Mouse (Mus musculus) embryonic facial prominence, embryonic 15.5 days (tissue): ENCODE results near the gene Ago3. TPM values are rescaled to one million over a fixed set of nuclear protein-coding genes. Genes with fewer than 3 reads are reported as not detected.
A peak's percentile ranks its signal among the peaks of the same experiment; 100 is the strongest.

Experiments used
- ATAC-seq: fragments of 200-750 bp; cut with Nextera tagmentation; 2 replicates; pipeline ENCODE4 v1.8.0; 2017; ENCODE audit warnings: low read depth, moderate TSS enrichment; ENCODE audit not compliant: insufficient number of reproducible peaks, low FRiP score, low TSS enrichment
- H3K27ac ChIP-seq: fragments of 300-500 bp; sonication (generic); replicated peaks from 2 replicates; pipeline ENCODE4 v1.5.1; 2015; ENCODE audit warnings: mild to moderate bottlenecking, inconsistent platforms
- H3K27me3 ChIP-seq: fragments of 300-500 bp; sonication (generic); 2 replicates; pipeline ENCODE4 v1.6.1; 2015; ENCODE audit warnings: inconsistent platforms
- H3K36me3 ChIP-seq: fragments of 300-500 bp; sonication (generic); 2 replicates; pipeline ENCODE4 v1.6.1; 2015; ENCODE audit warnings: mild to moderate bottlenecking, inconsistent platforms
- H3K4me1 ChIP-seq: fragments of 300-500 bp; sonication (generic); 2 replicates; pipeline ENCODE4 v1.6.1; 2015; ENCODE audit warnings: inconsistent platforms
- H3K4me2 ChIP-seq: fragments of 300-500 bp; sonication (generic); replicated peaks from 2 replicates; pipeline ENCODE4 v1.6.1; 2015; ENCODE audit warnings: mild to moderate bottlenecking, inconsistent platforms
- H3K4me3 ChIP-seq: fragments of 300-500 bp; sonication (generic); replicated peaks from 2 replicates; pipeline ENCODE4 v1.5.1; 2015; ENCODE audit warnings: mild to moderate bottlenecking, inconsistent platforms
- H3K9ac ChIP-seq: fragments of 300-500 bp; sonication (generic); 2 replicates; pipeline ENCODE4 v1.6.1; 2015; ENCODE audit warnings: inconsistent platforms
- H3K9me3 ChIP-seq: fragments of 300-500 bp; sonication (generic); replicated peaks from 2 replicates; pipeline ENCODE4 v1.6.1; 2016; ENCODE audit warnings: inconsistent platforms
- WGBS: fragments of 180-500 bp; shearing (Covaris S2); methylation state at CpG from one replicate; pipeline ENCODE4 v1.1.7; 2015; 5-methylcytosine and 5-hydroxymethylcytosine counted together
- polyA plus RNA-seq: library from polyadenylated mRNA; unstranded; fragments of >200 nt; fragmentation: Nextera tagmentation; extraction: Ambion mirVana; gene quantifications from 2 replicates; pipeline ENCODE4 v1.2.1, GENCODE M21; 2015

Ago3 gene
- polyA plus RNA-seq, 1 experiment from 2014 or later: 17.2 TPM

DNA sequence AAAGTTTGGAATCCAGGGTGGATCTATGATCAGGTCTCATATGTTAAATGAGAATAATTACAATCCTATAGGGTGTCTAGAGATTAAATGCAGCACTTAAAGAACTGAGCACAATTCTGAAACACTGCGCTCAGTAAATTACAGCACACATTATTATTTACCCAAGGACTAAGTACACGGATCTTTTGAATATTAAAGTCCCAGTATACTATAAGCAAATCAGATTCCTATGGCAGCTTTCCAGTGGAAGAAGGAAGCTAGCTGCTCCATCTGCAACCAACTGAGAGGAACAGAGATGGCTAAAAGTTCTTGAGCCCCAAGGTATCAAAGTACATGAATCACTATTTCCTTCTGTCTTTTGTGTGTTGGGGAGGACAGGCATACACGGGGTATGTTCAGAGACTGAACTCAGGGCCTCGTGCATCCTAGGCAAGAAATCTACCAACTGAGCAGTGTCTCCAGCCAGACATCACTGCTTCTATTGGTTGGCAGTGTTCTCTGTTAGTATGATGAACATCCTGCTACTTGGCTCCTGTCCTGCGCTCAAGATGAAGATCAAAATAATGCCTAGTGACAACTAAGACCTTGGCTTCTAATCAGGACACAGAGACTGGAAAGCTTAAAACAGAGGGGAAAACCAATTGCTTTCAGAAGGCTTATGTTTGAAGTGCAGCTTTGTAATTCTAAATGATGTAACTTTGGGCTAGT is 25.3 kb upstream of the Ago3 start:
- Histone ChIP-seq H3K4me2 (no peak overlapping the region), H3K4me1 (no peaks in the 10 kb centered on the region), H3K4me3 (no peak overlapping the region), H3K27me3 (no peaks in the 10 kb centered on the region), H3K27ac (no peak overlapping the region), H3K9ac (no peak overlapping the region), H3K36me3 (peaks cover 64% of the 10 kb centered on the region), H3K9me3 (no peaks in the 10 kb centered on the region)
- 91% methylated on average over 5 of the region's 5 CpGs for WGBS
- ATAC-seq: no peak

DNA sequence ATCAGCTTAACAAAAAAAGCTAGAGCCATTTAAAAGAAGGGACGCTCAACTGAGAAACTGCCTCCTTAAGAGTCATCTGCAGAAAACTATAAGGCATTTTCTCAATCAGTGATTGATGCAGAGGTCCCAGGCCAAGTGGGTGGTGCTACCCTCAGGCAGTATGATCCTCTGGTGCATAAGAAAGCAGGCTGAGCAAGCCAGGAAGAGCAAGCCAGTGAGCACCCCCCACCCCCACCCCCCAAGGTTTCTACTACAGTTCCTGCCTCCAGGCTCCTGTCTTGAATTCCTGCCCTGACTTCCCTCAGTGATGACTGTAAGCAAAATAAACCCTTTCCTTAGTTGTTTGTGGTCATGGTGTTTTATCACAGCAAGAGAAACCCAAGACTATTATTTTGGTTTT is 20.9 kb upstream of the Ago3 start:
- Histone ChIP-seq H3K4me2 (no peak overlapping the region), H3K27me3 (no peaks in the 10 kb centered on the region), H3K4me3 (no peak overlapping the region), H3K9ac (no peak overlapping the region), H3K9me3 (no peaks in the 10 kb centered on the region), H3K36me3 (peaks cover 67% of the 10 kb centered on the region), H3K4me1 (no peaks in the 10 kb centered on the region), H3K27ac (no peak overlapping the region)
- no peak for ATAC-seq
- WGBS: 88% methylated on average over 1 of the region's 1 CpGs

DNA sequence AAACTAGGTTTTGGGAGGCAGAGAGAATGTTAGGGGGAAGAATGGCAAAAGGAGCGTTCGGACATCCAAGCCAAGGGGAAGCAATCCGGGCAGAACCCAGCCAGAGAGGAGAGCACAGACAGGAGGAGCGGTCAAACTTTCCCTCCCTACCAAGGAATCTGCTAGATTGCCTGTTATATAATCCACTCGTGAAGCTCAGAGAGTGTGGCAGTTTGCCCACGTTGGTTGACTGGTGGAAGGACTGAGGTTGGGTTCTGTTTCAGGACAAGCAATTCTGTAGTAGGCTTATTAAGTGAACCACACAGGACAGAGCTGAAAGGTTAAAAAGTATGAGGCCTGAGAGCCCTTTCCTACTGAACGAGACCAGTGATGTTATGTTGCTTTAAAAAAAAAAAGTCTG is 17.8 kb upstream of the Ago3 start:
- WGBS: 84% methylated on average over 7 of the region's 7 CpGs
- Histone ChIP-seq H3K9me3 (no peaks in the 10 kb centered on the region), H3K4me2 (no peak overlapping the region), H3K4me1 (no peaks in the 10 kb centered on the region), H3K36me3 (peaks cover 59% of the 10 kb centered on the region), H3K27me3 (no peaks in the 10 kb centered on the region), H3K9ac (no peak overlapping the region), H3K4me3 (no peak overlapping the region), H3K27ac (no peak overlapping the region)
- ATAC-seq: no peak

DNA sequence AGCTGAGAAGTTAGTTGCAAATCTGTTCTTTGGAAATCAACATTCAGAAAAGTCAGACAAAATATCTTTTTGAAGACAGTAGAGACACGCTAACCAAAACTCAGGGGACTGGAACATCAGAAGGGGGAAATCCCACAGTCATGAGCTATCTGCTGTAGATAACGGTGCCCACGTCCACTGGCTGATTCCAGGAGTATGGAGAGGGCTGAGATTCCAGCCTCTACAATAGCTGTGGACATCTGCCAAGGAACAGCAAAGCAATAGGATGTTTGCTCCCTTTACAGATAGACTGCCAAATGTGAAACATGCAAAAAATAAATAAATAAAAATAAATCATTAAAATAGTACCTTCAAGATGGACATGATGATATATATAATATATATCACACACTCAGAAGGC is 15.2 kb upstream of the Ago3 start:
- no peaks in the 10 kb centered on the region for H3K4me1 ChIP-seq
- no peaks in the 10 kb centered on the region for H3K9me3 ChIP-seq
- 76% methylated on average over 3 of the region's 3 CpGs for WGBS
- H3K27me3 ChIP-seq: no peaks in the 10 kb centered on the region
- no peak overlapping the region for H3K9ac ChIP-seq
- peaks cover 72% of the 10 kb centered on the region for H3K36me3 ChIP-seq
- H3K4me2 ChIP-seq: no peak overlapping the region
- no peak overlapping the region for H3K4me3 ChIP-seq
- no peak overlapping the region for H3K27ac ChIP-seq
- ATAC-seq: no peak

DNA sequence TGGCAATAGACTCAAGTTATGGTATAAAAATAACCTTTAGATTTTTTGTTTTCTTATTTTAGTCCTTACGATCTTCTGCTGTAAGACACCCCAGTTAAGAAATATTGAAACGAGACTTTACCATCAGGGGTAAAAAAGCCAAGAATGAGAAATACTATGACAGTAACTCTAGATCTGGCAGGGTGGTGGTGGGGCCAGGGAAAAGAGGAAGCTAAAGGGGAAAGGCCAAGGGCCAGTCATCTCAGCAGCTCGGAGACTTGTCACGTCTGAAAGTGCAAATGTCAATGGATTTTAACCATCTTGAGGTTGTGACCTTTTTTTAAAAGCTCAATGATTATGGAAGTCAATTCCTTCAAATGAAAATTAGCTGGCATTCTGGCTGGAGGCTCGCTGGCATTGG is 8.9 kb upstream of the Ago3 start:
- Histone ChIP-seq H3K27ac (no peak overlapping the region), H3K36me3 (peaks cover 43% of the 10 kb centered on the region), H3K4me1 (no peaks in the 10 kb centered on the region), H3K4me2 (no peak overlapping the region), H3K9ac (no peak overlapping the region), H3K4me3 (no peak overlapping the region), H3K27me3 (no peaks in the 10 kb centered on the region), H3K9me3 (no peaks in the 10 kb centered on the region)
- 70% methylated on average over 5 of the region's 5 CpGs for WGBS
- no peak for ATAC-seq

DNA sequence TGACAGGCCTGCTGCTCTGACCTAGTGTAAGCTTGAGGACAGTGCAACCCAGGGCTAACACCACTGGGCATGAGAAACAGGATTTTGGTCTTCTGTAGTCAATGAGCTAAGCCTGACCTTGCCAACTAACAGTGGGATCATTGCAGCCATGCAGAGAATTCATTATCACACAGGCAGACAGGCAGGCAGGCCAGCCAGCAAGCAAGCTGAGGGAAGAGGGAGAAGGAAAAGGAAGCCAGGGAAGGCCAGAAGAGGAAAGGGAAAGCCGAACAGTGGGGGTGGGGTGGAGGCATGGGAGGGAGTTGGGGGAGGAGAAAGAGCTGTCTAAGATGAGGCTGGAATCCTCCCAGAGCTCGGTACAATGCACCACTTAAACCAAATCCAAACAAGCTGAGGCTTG is 6.9 kb upstream of the Ago3 start:
- no peaks in the 10 kb centered on the region for H3K27me3 ChIP-seq
- H3K4me3 ChIP-seq: no peak overlapping the region
- no peaks in the 10 kb centered on the region for H3K9me3 ChIP-seq
- H3K9ac ChIP-seq: no peak overlapping the region
- 27% methylated on average over 2 of the region's 2 CpGs for WGBS
- ATAC-seq: no peak
- H3K27ac ChIP-seq: no peak overlapping the region
- peaks cover 25% of the 10 kb centered on the region for H3K36me3 ChIP-seq
- H3K4me1 ChIP-seq: no peaks in the 10 kb centered on the region
- H3K4me2 ChIP-seq: no peak overlapping the region

DNA sequence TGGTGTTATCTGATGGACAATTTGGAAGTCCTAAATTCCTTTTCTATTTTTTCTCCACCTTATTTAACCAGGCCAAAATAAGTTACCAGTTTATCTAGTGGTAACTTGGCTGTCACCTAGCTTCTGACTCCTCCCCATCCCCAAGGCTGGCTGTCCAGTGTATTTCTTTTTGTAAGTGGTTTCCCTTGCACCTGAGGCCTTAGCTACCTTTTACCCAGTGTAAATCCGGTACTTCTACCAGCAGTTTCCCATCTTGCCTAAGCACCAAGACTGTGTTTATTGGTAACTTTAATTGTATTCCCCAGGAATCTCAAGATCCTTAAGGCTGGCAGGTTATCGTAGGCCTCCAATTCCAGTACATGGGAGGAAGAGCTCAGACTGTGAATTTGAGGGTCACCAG is 4.7 kb upstream of the Ago3 start:
- no peak for ATAC-seq
- 95% methylated on average over 2 of the region's 2 CpGs for WGBS
- H3K4me2 ChIP-seq: no peak overlapping the region
- no peaks in the 10 kb centered on the region for H3K9me3 ChIP-seq
- H3K27me3 ChIP-seq: no peaks in the 10 kb centered on the region
- no peak overlapping the region for H3K9ac ChIP-seq
- H3K27ac ChIP-seq: no peak overlapping the region
- no peaks in the 10 kb centered on the region for H3K4me1 ChIP-seq
- H3K4me3 ChIP-seq: no peak overlapping the region
- peaks cover 6% of the 10 kb centered on the region for H3K36me3 ChIP-seq

DNA sequence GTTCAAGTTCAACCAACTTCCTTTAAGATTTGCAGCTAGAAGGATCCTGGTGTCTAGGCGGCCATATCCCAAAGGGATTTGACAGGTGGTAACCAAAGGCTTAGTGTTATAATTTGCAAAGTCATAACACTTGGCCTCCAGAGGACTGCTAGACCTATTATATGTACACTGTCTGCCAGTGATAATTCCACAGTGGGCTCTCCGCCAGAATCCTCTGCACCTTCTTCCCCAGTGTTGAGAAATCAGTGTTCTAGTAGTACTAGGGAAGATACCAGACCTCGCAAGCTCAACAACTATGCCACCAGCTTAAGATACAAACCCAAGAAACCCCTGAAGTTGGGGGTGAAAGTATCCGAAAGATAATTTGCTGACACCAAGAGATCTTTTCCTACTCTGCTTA is 3.8 kb upstream of the Ago3 start:
- WGBS: 82% methylated on average over 4 of the region's 4 CpGs
- Histone ChIP-seq H3K4me2 (no peak overlapping the region), H3K27ac (no peak overlapping the region), H3K27me3 (no peaks in the 10 kb centered on the region), H3K4me1 (peaks cover 6% of the 10 kb centered on the region), H3K9ac (no peak overlapping the region), H3K36me3 (peaks cover 4% of the 10 kb centered on the region; the same call in 1 of the 2 replicates), H3K4me3 (no peak overlapping the region), H3K9me3 (no peaks in the 10 kb centered on the region)
- no peak for ATAC-seq

DNA sequence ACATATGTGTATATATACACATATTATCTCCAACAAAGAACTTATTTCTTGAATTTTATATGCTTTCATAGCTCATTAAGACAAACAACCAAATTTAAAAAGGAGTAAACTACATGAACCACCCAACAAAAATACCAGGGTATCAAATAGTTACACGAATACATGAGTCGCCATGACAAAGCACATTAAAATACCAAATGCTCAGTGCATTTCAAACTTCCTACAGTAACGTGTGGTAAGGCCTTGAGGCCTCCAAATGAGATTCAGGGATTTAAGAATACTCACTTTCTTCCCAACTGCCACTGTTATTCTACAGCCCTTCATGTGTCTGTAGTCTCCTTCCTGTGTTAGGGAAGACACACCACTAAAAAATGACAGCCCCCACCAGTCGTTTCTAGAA is 2.4 kb upstream of the Ago3 start:
- Histone ChIP-seq H3K9ac (no peak overlapping the region), H3K36me3 (no peaks in the 10 kb centered on the region), H3K27me3 (no peaks in the 10 kb centered on the region), H3K4me2 (no peak overlapping the region), H3K4me1 (peaks cover 7% of the 10 kb centered on the region), H3K27ac (no peak overlapping the region), H3K4me3 (no peak overlapping the region), H3K9me3 (no peaks in the 10 kb centered on the region)
- ATAC-seq: no peak
- WGBS: 69% methylated on average over 4 of the region's 4 CpGs

DNA sequence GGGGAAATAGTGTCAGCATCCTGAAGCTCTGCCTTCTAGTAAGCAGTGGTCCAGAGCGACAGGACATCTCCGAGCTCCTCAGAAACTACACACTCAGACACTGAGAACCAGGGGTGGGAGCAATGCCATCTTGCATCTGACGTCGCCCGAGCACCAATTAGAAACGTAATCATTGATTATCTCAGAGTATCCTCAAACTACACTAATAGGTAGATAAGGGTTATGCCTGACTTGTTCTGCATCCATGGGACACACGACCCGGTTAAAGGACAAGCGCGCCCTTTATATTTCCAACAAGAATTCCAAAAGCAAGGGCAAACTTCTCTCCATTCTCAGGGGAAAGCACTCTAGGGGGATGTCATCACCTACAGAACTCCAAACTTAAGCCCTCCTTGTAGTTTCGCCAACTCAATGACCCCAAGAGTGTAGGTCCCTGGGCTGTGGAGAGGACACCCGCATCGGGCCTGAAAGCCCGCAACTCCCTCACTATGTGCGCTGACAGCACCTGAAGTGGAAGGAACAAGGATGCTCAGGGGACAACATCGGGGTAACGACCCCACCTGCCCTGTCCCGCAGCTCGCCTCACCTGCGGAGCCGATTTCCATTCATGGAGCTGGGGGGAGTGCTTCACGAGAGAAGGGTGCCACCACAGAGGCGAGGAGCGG is 542 bp downstream of the Ago3 start:
- ATAC-seq: peak; percentile 52; the same call in 1 of the 2 replicates
- Histone ChIP-seq H3K9me3 (no peaks in the 10 kb centered on the region), H3K36me3 (no peaks in the 10 kb centered on the region), H3K4me3 (peak overlapping the region; percentile 81), H3K4me1 (peaks cover 7% of the 10 kb centered on the region), H3K9ac (peak overlapping the region; percentile 82), H3K4me2 (peak overlapping the region; percentile 82), H3K27ac (peak overlapping the region; percentile 90), H3K27me3 (no peaks in the 10 kb centered on the region)
- 2% methylated on average over 24 of the region's 24 CpGs for WGBS

DNA sequence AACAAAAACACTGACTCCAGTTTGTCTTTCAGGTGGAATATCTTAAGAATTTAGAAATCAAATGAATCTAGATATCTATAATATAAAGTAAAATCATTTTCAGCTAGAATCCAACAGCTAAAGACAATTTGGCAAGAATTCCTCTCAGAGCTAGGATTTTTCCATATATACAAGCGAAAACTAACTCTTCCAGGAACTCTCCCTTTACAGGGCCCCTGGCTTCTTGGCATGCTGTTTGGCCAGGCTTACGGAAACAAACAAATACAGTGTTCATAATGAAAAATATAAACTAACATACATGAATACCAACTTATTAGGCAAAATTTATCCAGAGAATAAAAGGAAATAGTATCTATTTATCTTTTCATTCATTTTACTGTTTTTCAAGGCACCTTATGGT is 5.5 kb downstream of the Ago3 start:
- H3K4me3 ChIP-seq: no peak overlapping the region
- H3K27ac ChIP-seq: no peak overlapping the region
- no peaks in the 10 kb centered on the region for H3K9me3 ChIP-seq
- H3K4me1 ChIP-seq: peaks cover 7% of the 10 kb centered on the region
- H3K27me3 ChIP-seq: no peaks in the 10 kb centered on the region
- H3K4me2 ChIP-seq: no peak overlapping the region
- WGBS: 47% methylated on average over 2 of the region's 2 CpGs
- no peak overlapping the region for H3K9ac ChIP-seq
- ATAC-seq: no peak
- no peaks in the 10 kb centered on the region for H3K36me3 ChIP-seq

DNA sequence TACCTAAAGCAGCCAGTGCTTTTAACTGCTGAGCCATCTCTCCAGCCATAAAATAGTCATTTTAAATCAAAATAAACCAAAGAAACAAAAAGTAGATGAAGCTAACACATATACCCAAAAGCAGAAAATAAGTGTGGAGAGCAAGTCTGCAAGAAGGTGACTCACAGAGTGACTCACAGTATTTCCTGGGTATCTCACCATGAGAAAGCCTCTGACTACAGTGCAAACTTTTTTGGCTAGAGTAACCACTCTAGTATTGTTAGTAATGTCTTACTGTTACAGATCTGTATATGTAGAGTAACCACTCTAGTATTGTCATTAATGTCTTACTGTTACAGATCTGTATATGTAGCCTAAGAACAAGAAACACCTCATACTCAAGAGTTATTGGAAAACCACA is 13.6 kb downstream of the Ago3 start:
- ATAC-seq: no peak
- Histone ChIP-seq H3K4me1 (no peaks in the 10 kb centered on the region), H3K4me2 (no peak overlapping the region), H3K27me3 (no peaks in the 10 kb centered on the region), H3K27ac (no peak overlapping the region), H3K9ac (no peak overlapping the region), H3K9me3 (no peaks in the 10 kb centered on the region), H3K36me3 (no peaks in the 10 kb centered on the region), H3K4me3 (no peak overlapping the region)
